Mouse (Mus musculus): ENCODE data around the gene Pnrc2. TPM values are rescaled to one million over a fixed set of nuclear protein-coding genes. Genes with fewer than 3 reads are reported as not detected.

Pnrc2 gene
- polyA plus RNA-seq, 1 experiment: 6.2 TPM

- H3K27me3 ChIP-seq (replicated peaks): no peaks in the 10 kb centered on the region
- H3K36me3 ChIP-seq (replicated peaks; ENCODE audit: low read length): peaks cover 24% of the 10 kb centered on the region
- peaks cover 5% of the 10 kb centered on the region for H3K9me3 ChIP-seq
- peak overlapping the region; percentile 96 for H3K4me3 ChIP-seq (replicated peaks)
- peaks cover 79% of the 10 kb centered on the region for H3K4me1 ChIP-seq
- TF ChIP-seq FLI1 (IDR thresholded peaks at IDR 0.05; ENCODE audit: low read length) (no peak), GATA1 (IDR thresholded peaks at IDR 0.05; ENCODE audit: borderline replicate concordance, low read length) (no peak)
Measured at GRCm38 (mm10) chr4:135896157-135896556, 22.5 kb upstream of the Pnrc2 start.

- TF ChIP-seq FLI1 (IDR thresholded peaks at IDR 0.05; ENCODE audit: low read length): no peak
- no peak for TF ChIP-seq GATA1 (IDR thresholded peaks at IDR 0.05; ENCODE audit: borderline replicate concordance, low read length)
Measured at GRCm38 (mm10) chr4:135895071-135895571, 21.5 kb upstream of the Pnrc2 start, which contains the start of gene Cnr2. TSS of gene Cnr2 (plus strand) at chr4:135895394.

GRCm38 (mm10) chr4:135892884-135893283, 19.2 kb upstream of the Pnrc2 start:
- Histone ChIP-seq H3K4me1 (peaks cover 69% of the 10 kb centered on the region), H3K4me3 (replicated peaks) (no peak overlapping the region), H3K9me3 (peaks cover 5% of the 10 kb centered on the region), H3K27me3 (replicated peaks) (no peaks in the 10 kb centered on the region), H3K36me3 (replicated peaks; ENCODE audit: low read length) (peaks cover 4% of the 10 kb centered on the region)
- no peak for TF ChIP-seq FLI1 (IDR thresholded peaks at IDR 0.05; ENCODE audit: low read length)
- no peak for TF ChIP-seq GATA1 (IDR thresholded peaks at IDR 0.05; ENCODE audit: borderline replicate concordance, low read length)

More at GRCm38 (mm10) chr4:135895071-135895571, 21.5 kb upstream of the Pnrc2 start, which contains the start of gene Cnr2:
- H3K9me3 ChIP-seq: peaks cover 5% of the 10 kb centered on the region
- peaks cover 79% of the 10 kb centered on the region for H3K4me1 ChIP-seq
- H3K27me3 ChIP-seq (replicated peaks): no peaks in the 10 kb centered on the region
- peaks cover 14% of the 10 kb centered on the region for H3K36me3 ChIP-seq (replicated peaks; ENCODE audit: low read length)
- peak within 1 kb of the TSS; percentile 96 for H3K4me3 ChIP-seq (replicated peaks)

GRCm38 (mm10) chr4:135891539-135891938, 17.9 kb upstream of the Pnrc2 start:
- Histone ChIP-seq H3K27me3 (replicated peaks) (no peaks in the 10 kb centered on the region), H3K4me3 (replicated peaks) (no peak overlapping the region), H3K9me3 (peaks cover 5% of the 10 kb centered on the region), H3K4me1 (peaks cover 57% of the 10 kb centered on the region), H3K36me3 (replicated peaks; ENCODE audit: low read length) (peaks cover 4% of the 10 kb centered on the region)
- TF ChIP-seq GATA1 (IDR thresholded peaks at IDR 0.05; ENCODE audit: borderline replicate concordance, low read length): no peak

GRCm38 (mm10) chr4:135889884-135890283, 16.2 kb upstream of the Pnrc2 start:
- peak overlapping the region; percentile 33 for H3K4me3 ChIP-seq (replicated peaks)

GRCm38 (mm10) chr4:135889146-135889883, 15.7 kb upstream of the Pnrc2 start:
- no peak for TF ChIP-seq GATA1 (IDR thresholded peaks at IDR 0.05; ENCODE audit: borderline replicate concordance, low read length)
- TF ChIP-seq FLI1 (IDR thresholded peaks at IDR 0.05; ENCODE audit: low read length): no peak

More at GRCm38 (mm10) chr4:135889884-135890283, 16.2 kb upstream of the Pnrc2 start:
- Histone ChIP-seq H3K36me3 (replicated peaks; ENCODE audit: low read length) (peaks cover 4% of the 10 kb centered on the region), H3K27me3 (replicated peaks) (no peaks in the 10 kb centered on the region), H3K9me3 (peaks cover 5% of the 10 kb centered on the region), H3K4me1 (peaks cover 56% of the 10 kb centered on the region)
- TF ChIP-seq GATA1 (IDR thresholded peaks at IDR 0.05; ENCODE audit: borderline replicate concordance, low read length) (no peak), FLI1 (IDR thresholded peaks at IDR 0.05; ENCODE audit: low read length) (no peak)

GRCm38 (mm10) chr4:135888448-135889057, 14.9 kb upstream of the Pnrc2 start:
- peak overlapping the region; percentile 64 for H3K4me3 ChIP-seq (replicated peaks)
- H3K36me3 ChIP-seq (replicated peaks; ENCODE audit: low read length): no peaks in the 10 kb centered on the region

More at GRCm38 (mm10) chr4:135889146-135889883, 15.7 kb upstream of the Pnrc2 start:
- no peaks in the 10 kb centered on the region for H3K27me3 ChIP-seq (replicated peaks)
- peaks cover 54% of the 10 kb centered on the region for H3K4me1 ChIP-seq
- H3K4me3 ChIP-seq (replicated peaks): no peak overlapping the region
- H3K36me3 ChIP-seq (replicated peaks; ENCODE audit: low read length): peaks cover 4% of the 10 kb centered on the region
- peaks cover 3% of the 10 kb centered on the region for H3K9me3 ChIP-seq

GRCm38 (mm10) chr4:135886184-135886583, 12.5 kb upstream of the Pnrc2 start:
- Histone ChIP-seq H3K4me1 (peaks cover 49% of the 10 kb centered on the region), H3K9me3 (no peaks in the 10 kb centered on the region), H3K4me3 (replicated peaks) (no peak overlapping the region), H3K36me3 (replicated peaks; ENCODE audit: low read length) (no peaks in the 10 kb centered on the region), H3K27me3 (replicated peaks) (peaks cover 2% of the 10 kb centered on the region)
- TF ChIP-seq GATA1 (IDR thresholded peaks at IDR 0.05; ENCODE audit: borderline replicate concordance, low read length): no peak
- no peak for TF ChIP-seq FLI1 (IDR thresholded peaks at IDR 0.05; ENCODE audit: low read length)

More at GRCm38 (mm10) chr4:135888448-135889057, 14.9 kb upstream of the Pnrc2 start:
- H3K27me3 ChIP-seq (replicated peaks): no peaks in the 10 kb centered on the region
- no peak for TF ChIP-seq FLI1 (IDR thresholded peaks at IDR 0.05; ENCODE audit: low read length)
- TF ChIP-seq GATA1 (IDR thresholded peaks at IDR 0.05; ENCODE audit: borderline replicate concordance, low read length): no peak
- no peaks in the 10 kb centered on the region for H3K9me3 ChIP-seq
- peaks cover 58% of the 10 kb centered on the region for H3K4me1 ChIP-seq

GRCm38 (mm10) chr4:135885676-135886075, 12.0 kb upstream of the Pnrc2 start:
- Histone ChIP-seq H3K27me3 (replicated peaks) (peaks cover 3% of the 10 kb centered on the region), H3K4me1 (peaks cover 45% of the 10 kb centered on the region), H3K4me3 (replicated peaks) (no peak overlapping the region), H3K36me3 (replicated peaks; ENCODE audit: low read length) (no peaks in the 10 kb centered on the region), H3K9me3 (no peaks in the 10 kb centered on the region)
- TF ChIP-seq GATA1 (IDR thresholded peaks at IDR 0.05; ENCODE audit: borderline replicate concordance, low read length): no peak
- no peak for TF ChIP-seq FLI1 (IDR thresholded peaks at IDR 0.05; ENCODE audit: low read length)

GRCm38 (mm10) chr4:135884531-135884930, 10.9 kb upstream of the Pnrc2 start:
- H3K4me3 ChIP-seq (replicated peaks): peak overlapping the region; percentile 54
- no peak for TF ChIP-seq FLI1 (IDR thresholded peaks at IDR 0.05; ENCODE audit: low read length)
- no peak for TF ChIP-seq GATA1 (IDR thresholded peaks at IDR 0.05; ENCODE audit: borderline replicate concordance, low read length)
- no peaks in the 10 kb centered on the region for H3K9me3 ChIP-seq
- peaks cover 45% of the 10 kb centered on the region for H3K4me1 ChIP-seq
- H3K27me3 ChIP-seq (replicated peaks): peaks cover 9% of the 10 kb centered on the region
- H3K36me3 ChIP-seq (replicated peaks; ENCODE audit: low read length): no peaks in the 10 kb centered on the region
